Mouse (Mus musculus) heart, embryonic 16.5 days (tissue): ENCODE measurements around the gene Erc2. TPM values are rescaled to one million over a fixed set of nuclear protein-coding genes. Genes with fewer than 3 reads are reported as not detected.

Experiments
- ATAC-seq: fragments of 200-750 bp; cut with Nextera tagmentation; replicated peaks from 2 replicates; pipeline ENCODE4 v1.8.0; 2017; ENCODE audit warnings: moderate number of reproducible peaks; ENCODE audit not compliant: insufficient read depth, low FRiP score; ENCODE audit errors: extremely low read depth
- H3K27ac ChIP-seq: fragments of 300-500 bp; sonication (generic); 2 replicates; pipeline ENCODE4 v1.5.1; 2014; ENCODE audit warnings: mild to moderate bottlenecking, low read length, control low read depth, moderate library complexity
- H3K27me3 ChIP-seq: fragments of 300-500 bp; sonication (generic); 2 replicates; pipeline ENCODE4 v1.6.1; 2014; ENCODE audit warnings: low read length, mixed read lengths; ENCODE audit not compliant: control insufficient read depth, insufficient read depth
- H3K36me3 ChIP-seq: fragments of 300-500 bp; sonication (generic); 2 replicates; pipeline ENCODE4 v1.6.1; 2014; ENCODE audit not compliant: control insufficient read depth, insufficient read depth
- H3K4me1 ChIP-seq: fragments of 300-500 bp; sonication (generic); 2 replicates; pipeline ENCODE4 v1.6.1; 2014; ENCODE audit warnings: low read length, mixed read lengths; ENCODE audit not compliant: control insufficient read depth, insufficient read depth
- H3K4me2 ChIP-seq: fragments of 300-500 bp; sonication (generic); 2 replicates; pipeline ENCODE4 v1.6.1; 2014; ENCODE audit warnings: low read depth, mild to moderate bottlenecking, control low read depth, low read length
- H3K4me3 ChIP-seq: fragments of 300-500 bp; sonication (generic); 2 replicates; pipeline ENCODE4 v1.5.1; 2014; ENCODE audit warnings: mild to moderate bottlenecking, control low read depth, low read length
- H3K9ac ChIP-seq: fragments of 300-500 bp; sonication (generic); 2 replicates; pipeline ENCODE4 v1.6.1; 2014; ENCODE audit warnings: low read length, control low read depth
- H3K9me3 ChIP-seq: fragments of 300-500 bp; sonication (generic); replicated peaks from 2 replicates; pipeline ENCODE4 v1.6.1; 2016; ENCODE audit warnings: low read length; ENCODE audit not compliant: control insufficient read depth
- WGBS: fragments of 180-500 bp; shearing (Covaris S2); extraction: QIAGEN DNeasy Blood & Tissue Kit; methylation state at CpG from one replicate; pipeline ENCODE4 v1.1.7; 2014; 5-methylcytosine and 5-hydroxymethylcytosine counted together
- polyA plus RNA-seq: library from polyadenylated mRNA; unstranded; fragments of >200 nt; fragmentation: Nextera tagmentation; extraction: Ambion mirVana; gene quantifications from 2 replicates; pipeline ENCODE4 v1.2.1, GENCODE M21; 2015

Gene Erc2
- polyA plus RNA-seq, 1 experiment from 2014 or later, result 1.5 TPM

DNA sequence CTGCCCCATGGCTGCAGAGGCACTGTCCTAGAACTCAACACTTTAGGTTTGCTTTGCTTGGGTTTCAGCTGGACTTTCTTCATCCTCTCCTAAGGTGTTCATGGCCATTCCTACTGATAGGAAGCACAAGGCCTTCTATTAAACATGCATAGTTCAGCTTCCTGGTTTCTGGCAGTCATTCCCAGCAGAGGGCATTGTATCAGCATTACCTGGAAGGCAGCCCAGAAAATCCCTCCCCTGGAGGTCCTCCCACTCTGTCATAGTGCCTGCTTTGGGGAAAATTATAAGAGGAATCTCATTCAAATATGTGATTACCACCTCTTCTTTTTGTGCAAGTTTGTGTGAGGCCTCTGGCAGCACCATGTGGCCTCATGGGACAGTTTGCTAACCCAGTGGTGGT lies 199.6 kb downstream of the Erc2 start:
- H3K27ac ChIP-seq, result no peak overlapping the region
- no peak overlapping the region for H3K4me2 ChIP-seq
- no peak overlapping the region for H3K4me3 ChIP-seq
- H3K4me1 ChIP-seq, result 0 out of 2 replicates have a peak, but pooled peaks cover 2% of the 10 kb centered on the region
- H3K9ac ChIP-seq, result no peak overlapping the region
- ATAC-seq, result no peak
- H3K36me3 ChIP-seq, result no peaks in the 10 kb centered on the region
- H3K9me3 ChIP-seq, result no peaks in the 10 kb centered on the region
- H3K27me3 ChIP-seq, result no peaks in the 10 kb centered on the region

GRCm38 (mm10) chr14:27822566-27822965 lies 200.3 kb downstream of the Erc2 start:
- H3K4me3 ChIP-seq, result no peak overlapping the region
- no peaks in the 10 kb centered on the region for H3K36me3 ChIP-seq
- no peak overlapping the region for H3K4me2 ChIP-seq
- no peak for ATAC-seq
- H3K27me3 ChIP-seq, result no peaks in the 10 kb centered on the region
- no peak overlapping the region for H3K27ac ChIP-seq
- H3K9ac ChIP-seq, result no peak overlapping the region
- WGBS, result 91% methylated on average over 6 of the region's 6 CpGs
- no peaks in the 10 kb centered on the region for H3K9me3 ChIP-seq
- 0 out of 2 replicates have a peak, but pooled peaks cover 2% of the 10 kb centered on the region for H3K4me1 ChIP-seq

DNA sequence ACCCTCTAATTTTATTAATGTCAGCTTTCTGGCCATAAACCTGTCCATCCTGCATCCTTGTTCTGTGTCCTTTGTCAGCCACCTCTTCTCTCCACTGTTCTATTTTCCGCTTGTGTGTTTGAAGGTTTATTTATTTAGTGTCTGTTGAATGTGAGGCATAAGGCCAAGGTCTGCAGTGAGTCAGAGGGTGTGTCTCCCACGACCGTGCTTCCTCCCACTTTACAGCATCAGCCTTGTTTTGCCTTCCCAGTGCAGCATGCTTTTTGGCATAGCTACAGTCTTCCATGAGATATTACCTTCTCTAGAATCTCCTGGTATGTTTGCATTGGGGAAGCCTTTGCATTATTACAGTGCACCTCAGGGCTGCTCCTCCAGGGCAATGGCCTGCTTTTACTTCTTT lies 200.8 kb downstream of the Erc2 start:
- Histone ChIP-seq H3K9ac (no peak overlapping the region), H3K27me3 (no peaks in the 10 kb centered on the region), H3K4me1 (0 out of 2 replicates have a peak, but pooled peaks cover 2% of the 10 kb centered on the region), H3K9me3 (no peaks in the 10 kb centered on the region), H3K4me2 (no peak overlapping the region), H3K4me3 (no peak overlapping the region), H3K36me3 (no peaks in the 10 kb centered on the region), H3K27ac (no peak overlapping the region)
- 39% methylated on average over 3 of the region's 3 CpGs for WGBS
- ATAC-seq, result no peak; the same call in 1 of the 2 replicates

- WGBS, result 82% methylated on average over 6 of the region's 6 CpGs
- no peak overlapping the region for H3K4me3 ChIP-seq
- no peak for ATAC-seq
Observed at GRCm38 (mm10) chr14:27823897-27824296, 201.7 kb downstream of the Erc2 start.

GRCm38 (mm10) chr14:27826829-27827228 lies 204.6 kb downstream of the Erc2 start:
- no peak for ATAC-seq
- Histone ChIP-seq H3K27me3 (no peaks in the 10 kb centered on the region; the same call in 1 of the 2 replicates), H3K4me3 (no peak overlapping the region), H3K4me2 (no peak overlapping the region), H3K27ac (no peak overlapping the region), H3K9ac (no peak overlapping the region), H3K9me3 (no peaks in the 10 kb centered on the region), H3K36me3 (no peaks in the 10 kb centered on the region), H3K4me1 (no peaks in the 10 kb centered on the region)
- WGBS, result 84% methylated on average over 1 of the region's 1 CpGs

More at GRCm38 (mm10) chr14:27823897-27824296, 201.7 kb downstream of the Erc2 start:
- no peak overlapping the region for H3K9ac ChIP-seq
- no peaks in the 10 kb centered on the region for H3K36me3 ChIP-seq
- H3K27me3 ChIP-seq, result no peaks in the 10 kb centered on the region
- H3K4me2 ChIP-seq, result no peak overlapping the region
- H3K4me1 ChIP-seq, result 0 out of 2 replicates have a peak, but pooled peaks cover 2% of the 10 kb centered on the region
- no peak overlapping the region for H3K27ac ChIP-seq
- H3K9me3 ChIP-seq, result no peaks in the 10 kb centered on the region

GRCm38 (mm10) chr14:27828089-27828488 lies 205.9 kb downstream of the Erc2 start:
- no peak overlapping the region for H3K4me2 ChIP-seq
- 76% methylated on average over 2 of the region's 2 CpGs for WGBS
- H3K9me3 ChIP-seq, result no peaks in the 10 kb centered on the region
- no peak overlapping the region for H3K4me3 ChIP-seq
- H3K9ac ChIP-seq, result no peak overlapping the region
- no peak for ATAC-seq
- no peaks in the 10 kb centered on the region; the same call in 1 of the 2 replicates for H3K27me3 ChIP-seq
- no peaks in the 10 kb centered on the region for H3K4me1 ChIP-seq
- no peaks in the 10 kb centered on the region for H3K36me3 ChIP-seq
- H3K27ac ChIP-seq, result no peak overlapping the region

DNA sequence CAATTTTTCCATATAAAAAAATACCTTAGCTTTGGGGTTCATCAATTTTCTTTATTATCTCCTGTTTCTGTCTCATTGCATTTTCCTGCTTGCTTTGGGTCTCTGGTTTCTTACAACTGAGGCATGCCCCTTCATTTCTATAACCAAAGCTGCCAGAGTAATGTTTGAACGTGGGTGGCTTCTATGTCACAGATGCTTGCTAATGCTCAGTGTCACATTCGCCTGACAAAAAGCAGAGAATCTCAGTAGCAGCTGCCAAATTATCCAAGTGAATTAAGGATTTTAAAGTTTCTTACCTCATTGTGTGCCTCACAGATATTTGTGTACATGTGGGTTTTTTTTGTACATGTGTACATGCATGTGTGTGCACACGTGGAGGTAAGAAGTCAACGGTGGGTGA lies 210.0 kb downstream of the Erc2 start:
- no peak overlapping the region for H3K4me3 ChIP-seq
- 76% methylated on average over 4 of the region's 4 CpGs for WGBS
- no peak for ATAC-seq
- H3K27ac ChIP-seq, result no peak overlapping the region
- no peaks in the 10 kb centered on the region for H3K4me1 ChIP-seq
- no peak overlapping the region for H3K4me2 ChIP-seq
- no peaks in the 10 kb centered on the region for H3K9me3 ChIP-seq
- no peak overlapping the region for H3K9ac ChIP-seq
- H3K27me3 ChIP-seq, result no peaks in the 10 kb centered on the region; the same call in 1 of the 2 replicates
- H3K36me3 ChIP-seq, result no peaks in the 10 kb centered on the region

GRCm38 (mm10) chr14:27835351-27835750 lies 213.1 kb downstream of the Erc2 start:
- H3K4me2 ChIP-seq, result no peak overlapping the region
- H3K4me1 ChIP-seq, result no peaks in the 10 kb centered on the region
- no peak overlapping the region for H3K4me3 ChIP-seq
- no peak overlapping the region for H3K9ac ChIP-seq
- H3K27me3 ChIP-seq, result no peaks in the 10 kb centered on the region; the same call in 1 of the 2 replicates
- H3K27ac ChIP-seq, result no peak overlapping the region
- 78% methylated on average over 1 of the region's 1 CpGs for WGBS
- no peak for ATAC-seq
- H3K9me3 ChIP-seq, result no peaks in the 10 kb centered on the region
- no peaks in the 10 kb centered on the region for H3K36me3 ChIP-seq

DNA sequence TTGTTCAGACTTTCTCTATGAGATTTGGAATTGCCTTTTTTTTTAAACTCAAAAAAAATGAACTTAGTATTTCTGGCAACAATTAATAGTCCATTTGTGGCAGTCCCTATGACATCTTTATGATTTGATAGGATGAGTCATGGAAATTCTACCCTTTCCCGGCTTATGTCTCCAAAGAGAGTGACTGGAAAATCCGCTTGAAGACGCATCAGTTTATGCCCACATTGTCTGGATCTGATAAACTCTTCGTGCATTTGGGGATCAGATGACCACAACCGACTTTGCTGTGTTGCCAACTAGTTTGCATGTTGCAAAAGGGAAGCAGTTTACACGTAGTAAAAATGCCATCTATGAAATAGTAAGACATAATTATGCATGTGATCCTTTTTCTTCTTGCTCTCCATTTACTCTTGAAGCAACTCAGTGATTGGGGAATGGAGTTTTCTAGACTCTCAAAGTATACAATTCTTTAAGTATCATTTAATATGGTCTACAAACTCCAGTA lies 215.4 kb downstream of the Erc2 start:
- H3K9me3 ChIP-seq, result no peaks in the 10 kb centered on the region
- 75% methylated on average over 6 of the region's 6 CpGs for WGBS
- no peak for ATAC-seq
- no peaks in the 10 kb centered on the region for H3K4me1 ChIP-seq
- H3K27me3 ChIP-seq, result no peaks in the 10 kb centered on the region
- no peak overlapping the region for H3K4me2 ChIP-seq
- H3K27ac ChIP-seq, result no peak overlapping the region
- no peak overlapping the region for H3K4me3 ChIP-seq
- no peaks in the 10 kb centered on the region for H3K36me3 ChIP-seq
- no peak overlapping the region for H3K9ac ChIP-seq
